Mouse (Mus musculus) ES-Bruce4 (cell line): ENCODE measurements around the gene Ywhaq. TPM values are rescaled to one million over a fixed set of nuclear protein-coding genes. Genes with fewer than 3 reads are reported as not detected.

Source experiments
- H3K27ac ChIP-seq: 2 replicates; pipeline ENCODE4 v1.5.1; 2012; ENCODE audit warnings: low read length, inconsistent platforms; ENCODE audit not compliant: insufficient read depth
- H3K27me3 ChIP-seq: 2 replicates; pipeline ENCODE4 v1.6.1; 2012; ENCODE audit warnings: mild to moderate bottlenecking, low read length, inconsistent platforms; ENCODE audit not compliant: control insufficient read depth, poor library complexity, insufficient read depth, severe bottlenecking
- H3K36me3 ChIP-seq: 2 replicates; pipeline ENCODE4 v1.6.1; 2012; ENCODE audit warnings: inconsistent platforms, mild to moderate bottlenecking, low read length, moderate library complexity; ENCODE audit not compliant: control insufficient read depth, poor library complexity, insufficient read depth, severe bottlenecking
- H3K4me1 ChIP-seq: one replicate; pipeline ENCODE4 v1.8.1; 2011; ENCODE audit warnings: low read length; ENCODE audit not compliant: control insufficient read depth, insufficient read depth
- H3K4me3 ChIP-seq: 2 replicates; pipeline ENCODE4 v1.5.1; 2011; ENCODE audit warnings: low read depth, mild to moderate bottlenecking, low read length
- H3K9ac ChIP-seq: 2 replicates; pipeline ENCODE4 v1.6.1; 2012; ENCODE audit warnings: low read depth, mild to moderate bottlenecking, inconsistent platforms; ENCODE audit not compliant: poor library complexity, severe bottlenecking
- H3K9me3 ChIP-seq: replicated peaks from 2 replicates; pipeline ENCODE4 v1.6.1; 2012; ENCODE audit warnings: mild to moderate bottlenecking, low read length, inconsistent platforms; ENCODE audit not compliant: control insufficient read depth, poor library complexity, insufficient read depth, severe bottlenecking
- CTCF ChIP-seq: IDR thresholded peaks from one replicate; pipeline ENCODE4 v1.8.1; 2011; ENCODE audit warnings: low read depth, low read length
- EP300 ChIP-seq: IDR thresholded peaks from 2 replicates; pipeline ENCODE4 v1.6.1; 2011; ENCODE audit warnings: low read depth, low read length; ENCODE audit not compliant: insufficient read depth
- POLR2A ChIP-seq: IDR thresholded peaks from one replicate; pipeline ENCODE4 v1.8.1; 2011; ENCODE audit warnings: low read length; ENCODE audit not compliant: insufficient read depth
- polyA plus RNA-seq: library from polyadenylated mRNA; stranded (reverse); fragments of >200 nt; gene quantifications from 2 replicates; pipeline ENCODE4 v1.2.4, GENCODE M21; 2011; ENCODE audit warnings: low read depth; ENCODE audit not compliant: missing spikeins, insufficient read depth, insufficient read length

The Ywhaq gene
- polyA plus RNA-seq, 1 experiment, result 400 TPM

DNA sequence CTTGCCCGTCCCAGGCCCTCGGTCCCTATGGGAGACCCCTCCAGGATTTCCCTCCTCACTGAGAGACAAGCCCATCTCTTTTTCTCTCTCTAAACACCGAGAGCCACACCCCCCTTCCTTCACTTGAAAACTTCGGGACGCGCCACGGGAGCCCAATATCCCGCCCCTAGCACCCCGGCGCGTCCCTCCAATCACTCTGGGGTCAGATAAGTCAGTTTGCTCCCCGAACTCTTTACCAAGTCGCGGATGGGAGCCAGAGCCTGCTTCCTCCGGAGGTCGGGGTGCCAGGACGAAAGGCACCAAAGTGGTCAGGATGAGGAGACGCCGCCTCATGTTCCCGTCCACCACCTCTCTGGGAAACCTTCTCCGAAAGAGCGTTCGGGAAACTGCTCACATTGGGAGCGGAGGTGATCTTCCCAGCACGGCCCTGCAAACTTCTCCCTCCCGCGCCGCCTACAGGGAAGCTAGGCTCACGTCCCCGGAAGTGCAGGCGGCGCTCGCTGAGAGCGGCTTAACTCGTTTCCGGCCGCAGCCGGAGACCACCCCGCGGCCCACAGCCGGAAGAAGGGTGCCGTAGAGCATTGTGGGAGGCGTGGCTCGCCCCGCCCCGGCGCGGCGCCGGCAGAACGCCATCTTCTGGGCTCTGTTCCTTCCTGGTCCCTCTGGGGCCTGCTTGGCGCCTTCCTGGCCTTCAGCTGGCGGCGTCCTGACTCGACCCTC, 44.2 kb downstream of the Ywhaq start, which contains the start of gene Adam17:
Gene Adam17 (minus strand): TSS at position 533 of the 720 bp plus-strand sequence.
- Histone ChIP-seq H3K4me3 (peak within 1 kb of the TSS; percentile 92), H3K4me1 (no peaks in the 10 kb centered on the region), H3K36me3 (no peaks in the 10 kb centered on the region), H3K27me3 (no peaks in the 10 kb centered on the region), H3K9ac (peak within 1 kb of the TSS; percentile 83), H3K9me3 (no peaks in the 10 kb centered on the region), H3K27ac (peak within 1 kb of the TSS; percentile 92)
- TF ChIP-seq POLR2A, result peak; percentile 57
- TF ChIP-seq EP300, result no peak
- peak; percentile 11 for TF ChIP-seq CTCF

DNA sequence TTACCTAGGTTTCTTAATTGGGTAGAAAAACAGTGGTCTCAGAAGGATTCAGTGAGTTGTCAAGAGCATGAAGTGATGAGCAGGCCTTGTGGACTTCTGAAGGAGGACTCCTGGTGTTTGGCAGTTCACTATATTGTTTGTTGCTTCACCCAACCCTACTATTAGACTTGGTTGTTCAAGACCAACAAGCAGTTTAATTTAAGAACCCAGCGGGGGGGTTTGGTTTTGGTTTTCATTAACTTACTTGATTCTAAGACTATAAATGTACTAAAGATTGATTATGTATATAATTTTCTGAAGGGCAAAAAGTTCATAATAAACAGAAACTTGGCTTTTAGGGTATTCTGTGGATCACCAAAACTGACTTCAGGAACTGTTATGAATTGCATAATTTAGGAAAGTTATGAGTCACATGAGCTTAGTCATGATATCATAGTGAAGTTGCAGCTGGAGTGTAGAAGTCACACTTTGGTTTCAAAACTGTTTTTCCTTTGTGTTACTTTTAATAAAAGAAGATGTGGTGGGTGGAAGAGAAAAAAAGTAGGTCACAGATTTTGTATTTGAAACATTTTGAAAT, 47.3 kb downstream of the Ywhaq start:
- no peaks in the 10 kb centered on the region for H3K9me3 ChIP-seq
- H3K27me3 ChIP-seq, result no peaks in the 10 kb centered on the region
- H3K36me3 ChIP-seq, result no peaks in the 10 kb centered on the region
- H3K27ac ChIP-seq, result no peak overlapping the region
- H3K4me1 ChIP-seq, result no peaks in the 10 kb centered on the region
- no peak overlapping the region for H3K9ac ChIP-seq
- H3K4me3 ChIP-seq, result no peak overlapping the region
- no peak for TF ChIP-seq CTCF
- no peak for TF ChIP-seq POLR2A
- no peak for TF ChIP-seq EP300

DNA sequence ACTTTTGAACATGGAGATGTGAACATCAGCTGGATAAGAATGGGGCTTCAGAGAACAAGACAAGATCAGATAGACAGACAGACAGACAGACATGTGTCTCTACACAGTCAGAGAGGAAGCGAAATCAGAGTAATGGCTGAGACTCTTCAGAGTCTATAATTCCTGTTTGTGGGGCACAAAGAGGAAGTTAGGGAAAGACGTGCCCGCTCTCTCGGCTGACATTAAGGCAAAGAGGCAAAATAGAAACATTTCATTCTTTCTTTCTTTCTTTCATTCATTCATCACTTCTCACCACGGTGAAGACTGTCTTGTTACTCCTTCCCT, 48.4 kb downstream of the Ywhaq start:
- no peaks in the 10 kb centered on the region for H3K9me3 ChIP-seq
- H3K4me1 ChIP-seq, result no peaks in the 10 kb centered on the region
- H3K4me3 ChIP-seq, result no peak overlapping the region
- H3K9ac ChIP-seq, result no peak overlapping the region
- H3K27me3 ChIP-seq, result no peaks in the 10 kb centered on the region
- TF ChIP-seq POLR2A, result no peak
- TF ChIP-seq EP300, result no peak
- TF ChIP-seq CTCF, result no peak
- no peak overlapping the region for H3K27ac ChIP-seq
- no peaks in the 10 kb centered on the region for H3K36me3 ChIP-seq

DNA sequence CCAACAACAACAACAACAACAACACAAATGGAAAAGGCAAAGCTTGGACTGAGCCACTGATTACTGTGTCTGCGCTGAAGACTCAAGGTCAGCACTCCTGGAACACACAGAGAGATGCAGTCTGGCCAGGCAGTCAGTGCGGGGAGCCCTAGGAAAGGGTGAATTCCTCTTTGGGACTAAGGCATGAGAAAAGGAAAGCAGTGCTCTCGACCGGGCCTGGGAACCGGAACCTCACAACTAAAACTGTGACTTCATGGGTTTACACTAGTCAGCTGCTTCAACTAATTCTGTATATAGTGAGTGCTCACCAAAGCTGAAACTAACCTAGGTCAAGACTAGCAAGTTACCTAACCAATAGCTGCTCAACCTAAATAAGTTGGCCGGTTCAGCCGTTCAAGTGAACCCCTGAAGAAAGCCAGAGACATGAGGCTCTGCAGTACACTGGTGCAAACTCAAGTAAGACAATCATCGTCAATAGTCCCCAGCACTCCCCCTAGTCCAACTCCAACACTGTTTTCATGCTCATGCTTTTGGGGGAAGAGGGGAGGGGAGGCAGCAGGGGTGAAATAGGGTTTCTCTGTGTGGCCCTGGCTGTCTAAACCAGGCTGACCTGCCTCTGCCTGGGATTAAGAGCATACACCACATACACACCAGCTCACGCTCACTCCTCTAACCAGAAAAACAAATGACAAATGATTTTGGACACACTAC, 48.9 kb downstream of the Ywhaq start:
- no peak overlapping the region for H3K9ac ChIP-seq
- no peaks in the 10 kb centered on the region for H3K4me1 ChIP-seq
- H3K4me3 ChIP-seq, result no peak overlapping the region
- H3K36me3 ChIP-seq, result no peaks in the 10 kb centered on the region
- no peaks in the 10 kb centered on the region for H3K27me3 ChIP-seq
- H3K9me3 ChIP-seq, result no peaks in the 10 kb centered on the region
- H3K27ac ChIP-seq, result no peak overlapping the region
- TF ChIP-seq POLR2A (no peak), CTCF (no peak), EP300 (no peak)

DNA sequence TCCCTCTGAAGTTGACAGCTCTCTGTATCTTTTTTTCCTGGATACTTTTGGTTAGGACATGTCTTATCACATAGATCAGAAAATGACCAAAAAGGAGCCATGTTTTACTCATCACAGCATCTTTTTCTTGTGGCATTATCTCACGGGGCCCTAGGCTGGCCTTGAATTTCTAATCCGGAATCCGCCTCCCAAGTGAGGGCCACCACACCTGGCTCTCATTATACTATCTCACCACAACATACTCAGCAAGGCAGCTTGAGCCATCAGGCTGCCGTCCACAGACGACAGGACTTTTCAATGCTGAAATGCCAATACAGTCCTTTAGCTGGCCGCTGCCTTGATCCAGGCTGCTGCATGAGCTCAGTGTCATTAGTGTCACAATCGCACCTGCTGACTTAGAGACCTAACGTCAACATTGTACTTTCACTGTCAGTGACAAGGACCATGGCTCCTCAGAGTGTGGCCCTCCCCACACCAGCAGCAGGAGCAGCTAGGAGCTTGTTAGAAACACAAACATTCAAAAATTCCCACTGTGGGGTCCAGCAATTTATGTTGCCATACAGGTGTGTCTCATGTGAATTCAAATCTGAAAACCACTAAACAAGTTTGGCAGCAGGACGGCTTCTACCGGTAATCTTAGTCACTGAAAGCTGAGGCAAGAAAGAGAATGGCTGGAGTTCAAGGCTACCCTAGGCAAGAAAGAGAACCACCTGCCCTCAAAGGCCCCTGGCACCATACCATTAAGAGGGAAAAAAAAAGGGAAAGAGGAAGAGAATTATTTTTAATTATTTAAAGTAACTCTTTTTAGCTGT, 52.6 kb downstream of the Ywhaq start:
- Histone ChIP-seq H3K9ac (no peak overlapping the region), H3K9me3 (no peaks in the 10 kb centered on the region), H3K36me3 (no peaks in the 10 kb centered on the region; the same call in 1 of the 2 replicates), H3K4me1 (no peaks in the 10 kb centered on the region), H3K27ac (no peak overlapping the region), H3K27me3 (no peaks in the 10 kb centered on the region), H3K4me3 (no peak overlapping the region)
- no peak for TF ChIP-seq CTCF
- TF ChIP-seq POLR2A, result no peak
- TF ChIP-seq EP300, result no peak
